Mouse (Mus musculus): ENCODE data around the gene Nup98. TPM values are rescaled to one million over a fixed set of nuclear protein-coding genes. Genes with fewer than 3 reads are reported as not detected.

Nup98 gene
- polyA plus RNA-seq, 1 experiment: 0.81 TPM

DNA sequence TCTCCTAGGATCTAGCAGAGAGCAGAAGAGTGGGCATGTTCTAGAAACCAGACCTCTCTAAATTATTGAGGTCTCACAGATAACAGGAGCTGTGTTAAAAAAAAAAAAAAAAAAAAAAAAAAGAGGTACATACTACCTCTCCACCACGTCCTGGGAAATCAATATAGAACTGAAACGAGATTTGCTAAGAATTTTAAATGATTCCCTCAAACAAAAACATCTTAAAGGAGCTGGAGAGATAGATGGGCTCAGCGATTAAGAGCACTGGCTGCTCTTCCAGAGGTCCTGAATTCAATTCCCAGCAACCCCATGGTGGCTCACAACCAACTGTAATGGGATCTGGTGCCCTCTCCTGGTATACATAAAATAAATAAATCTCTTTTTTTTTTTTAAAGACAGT is 1.1 kb upstream of the Nup98 start:
- H3K9me3 ChIP-seq: no peaks in the 10 kb centered on the region
- H3K36me3 ChIP-seq (replicated peaks; ENCODE audit: low read length): peaks cover 4% of the 10 kb centered on the region
- peak overlapping the region; percentile 98 for H3K4me3 ChIP-seq (replicated peaks)
- H3K4me1 ChIP-seq: peaks cover 49% of the 10 kb centered on the region
- no peak for TF ChIP-seq GATA1 (IDR thresholded peaks at IDR 0.05; ENCODE audit: borderline replicate concordance, low read length)
- no peak for TF ChIP-seq FLI1 (IDR thresholded peaks at IDR 0.05; ENCODE audit: low read length)
- no peaks in the 10 kb centered on the region for H3K27me3 ChIP-seq (replicated peaks)

DNA sequence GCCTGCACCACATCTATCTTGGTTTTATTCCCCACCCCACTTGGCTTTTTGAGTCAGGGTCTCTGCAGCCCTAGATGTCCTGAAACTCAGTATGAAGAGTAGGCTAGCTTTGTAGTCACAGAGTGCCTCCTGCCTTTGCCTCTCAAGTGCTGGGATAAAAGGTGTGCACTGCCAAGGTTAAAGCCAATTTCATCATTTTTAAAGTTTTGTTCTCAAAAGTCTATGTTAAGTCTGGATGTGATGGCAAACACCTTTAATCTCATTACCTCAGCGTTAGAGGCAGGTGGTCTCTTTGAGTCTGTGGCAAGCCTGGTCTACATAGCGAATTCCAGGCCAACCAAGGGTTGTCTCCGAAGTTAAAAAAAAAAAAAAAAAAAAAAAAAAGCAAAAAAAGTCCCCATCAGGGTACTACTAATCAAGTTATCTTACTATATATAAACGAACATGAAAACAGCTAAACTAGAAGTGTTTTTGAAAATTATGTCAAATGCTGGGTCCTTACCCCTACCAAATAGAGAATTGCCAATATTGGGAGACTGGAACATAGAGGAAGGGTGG is 1.1 kb downstream of the Nup98 start:
- Histone ChIP-seq H3K9me3 (no peaks in the 10 kb centered on the region), H3K4me3 (replicated peaks) (peak overlapping the region; percentile 98), H3K27me3 (replicated peaks) (no peaks in the 10 kb centered on the region), H3K36me3 (replicated peaks; ENCODE audit: low read length) (peaks cover 14% of the 10 kb centered on the region), H3K4me1 (peaks cover 55% of the 10 kb centered on the region)
- TF ChIP-seq FLI1 (IDR thresholded peaks at IDR 0.05; ENCODE audit: low read length) (no peak), GATA1 (IDR thresholded peaks at IDR 0.05; ENCODE audit: borderline replicate concordance, low read length) (no peak)

GRCm38 (mm10) chr7:102205646-102206045 is 4.3 kb downstream of the Nup98 start:
- H3K4me1 ChIP-seq: peaks cover 61% of the 10 kb centered on the region

GRCm38 (mm10) chr7:102204296-102204857 is 5.6 kb downstream of the Nup98 start:
- Histone ChIP-seq H3K4me3 (replicated peaks) (no peak overlapping the region), H3K9me3 (no peaks in the 10 kb centered on the region), H3K27me3 (replicated peaks) (no peaks in the 10 kb centered on the region), H3K36me3 (replicated peaks; ENCODE audit: low read length) (peaks cover 25% of the 10 kb centered on the region), H3K4me1 (peaks cover 63% of the 10 kb centered on the region)
- TF ChIP-seq FLI1 (IDR thresholded peaks at IDR 0.05; ENCODE audit: low read length) (no peak), GATA1 (IDR thresholded peaks at IDR 0.05; ENCODE audit: borderline replicate concordance, low read length) (no peak)

More at GRCm38 (mm10) chr7:102205646-102206045, 4.3 kb downstream of the Nup98 start:
- Histone ChIP-seq H3K36me3 (replicated peaks; ENCODE audit: low read length) (peaks cover 20% of the 10 kb centered on the region), H3K4me3 (replicated peaks) (no peak overlapping the region), H3K27me3 (replicated peaks) (no peaks in the 10 kb centered on the region), H3K9me3 (no peaks in the 10 kb centered on the region)
- TF ChIP-seq FLI1 (IDR thresholded peaks at IDR 0.05; ENCODE audit: low read length) (no peak), GATA1 (IDR thresholded peaks at IDR 0.05; ENCODE audit: borderline replicate concordance, low read length) (no peak)

DNA sequence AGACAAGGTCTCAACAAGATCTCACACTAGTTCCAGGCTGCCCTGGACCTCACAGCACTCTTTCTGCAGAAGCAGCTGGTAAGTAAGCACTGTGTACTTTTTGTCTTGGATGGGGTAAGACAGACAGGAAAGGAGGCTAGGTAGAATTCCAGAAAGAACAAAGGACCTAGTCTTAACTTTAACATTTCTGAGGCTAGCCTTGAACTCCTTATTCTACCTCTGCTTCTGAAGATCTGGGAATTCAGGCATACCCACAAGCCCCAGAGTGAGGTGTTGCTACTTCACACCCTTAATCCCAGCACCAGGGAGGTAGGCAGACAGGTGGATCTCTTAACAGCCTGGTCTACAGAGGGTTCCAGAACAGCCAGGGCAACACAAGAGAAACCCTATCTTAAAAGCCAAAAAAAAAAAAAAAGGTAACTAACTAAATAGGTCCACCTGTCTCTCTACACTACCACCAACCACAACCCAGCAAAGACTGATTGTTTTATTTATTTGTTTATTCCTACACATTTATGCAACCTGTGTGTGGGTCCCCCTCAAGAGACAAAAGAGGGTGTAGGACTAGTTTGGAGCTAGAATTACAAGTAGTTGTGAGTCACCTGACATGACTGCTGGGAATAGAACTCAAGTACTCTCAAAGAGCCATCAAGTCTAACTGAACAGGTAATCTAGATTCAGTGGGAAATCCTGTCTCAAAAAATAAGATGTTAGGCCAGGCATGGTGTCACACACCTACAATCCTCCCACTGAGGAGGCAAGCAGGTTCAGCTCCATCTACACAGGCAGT is 8.8 kb downstream of the Nup98 start:
- Histone ChIP-seq H3K9me3 (no peaks in the 10 kb centered on the region), H3K27me3 (replicated peaks) (no peaks in the 10 kb centered on the region), H3K36me3 (replicated peaks; ENCODE audit: low read length) (peaks cover 22% of the 10 kb centered on the region), H3K4me1 (peaks cover 54% of the 10 kb centered on the region), H3K4me3 (replicated peaks) (no peak overlapping the region)
- TF ChIP-seq GATA1 (IDR thresholded peaks at IDR 0.05; ENCODE audit: borderline replicate concordance, low read length) (no peak), FLI1 (IDR thresholded peaks at IDR 0.05; ENCODE audit: low read length) (no peak)

DNA sequence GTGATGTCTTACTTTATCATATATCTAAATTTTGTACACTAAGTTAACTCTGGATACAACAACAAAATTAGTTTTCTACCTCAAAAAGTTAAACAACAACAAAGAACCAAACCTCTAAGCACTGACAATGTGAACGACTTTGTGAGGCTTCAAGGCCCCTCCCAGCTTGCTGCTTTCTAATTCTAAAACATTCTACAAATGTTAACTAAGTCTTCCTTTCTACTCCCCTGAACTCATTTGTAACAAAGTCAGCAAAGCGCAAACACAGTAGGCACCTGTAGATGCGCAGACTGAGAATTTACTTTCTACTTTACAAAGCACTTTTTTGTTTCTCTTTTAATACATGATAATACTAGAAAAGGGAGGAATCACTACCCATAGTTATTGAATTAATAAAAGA is 9.4 kb downstream of the Nup98 start:
- TF ChIP-seq FLI1 (IDR thresholded peaks at IDR 0.05; ENCODE audit: low read length): no peak
- TF ChIP-seq GATA1 (IDR thresholded peaks at IDR 0.05; ENCODE audit: borderline replicate concordance, low read length): no peak
- Histone ChIP-seq H3K4me3 (replicated peaks) (no peak overlapping the region), H3K27me3 (replicated peaks) (no peaks in the 10 kb centered on the region), H3K4me1 (peaks cover 54% of the 10 kb centered on the region), H3K9me3 (no peaks in the 10 kb centered on the region), H3K36me3 (replicated peaks; ENCODE audit: low read length) (peaks cover 25% of the 10 kb centered on the region)

DNA sequence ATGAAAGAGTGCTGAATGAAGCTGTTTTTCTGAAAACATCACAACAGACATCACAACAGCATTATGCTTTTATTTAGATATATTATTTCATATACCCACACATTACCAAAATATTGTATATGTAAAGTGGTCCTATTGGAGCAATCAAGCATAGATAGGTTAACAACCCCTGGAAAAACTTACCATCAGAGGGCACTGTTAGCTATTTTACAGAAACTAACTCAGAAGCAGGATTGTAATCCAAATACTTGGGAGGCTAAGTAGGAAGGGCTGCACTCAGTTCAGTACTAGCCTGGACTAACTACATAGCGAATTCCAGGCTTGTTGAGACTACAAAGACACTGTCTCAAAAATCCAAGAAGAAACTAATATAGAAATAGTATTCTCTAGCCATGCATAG is 17.6 kb downstream of the Nup98 start:
- H3K27me3 ChIP-seq (replicated peaks): no peaks in the 10 kb centered on the region
- H3K9me3 ChIP-seq: no peaks in the 10 kb centered on the region
- TF ChIP-seq FLI1 (IDR thresholded peaks at IDR 0.05; ENCODE audit: low read length) (no peak), GATA1 (IDR thresholded peaks at IDR 0.05; ENCODE audit: borderline replicate concordance, low read length) (no peak)
- H3K4me3 ChIP-seq (replicated peaks): no peak overlapping the region
- H3K36me3 ChIP-seq (replicated peaks; ENCODE audit: low read length): peaks cover 81% of the 10 kb centered on the region
- H3K4me1 ChIP-seq: peaks cover 13% of the 10 kb centered on the region; the same call in 1 of the 2 replicates

DNA sequence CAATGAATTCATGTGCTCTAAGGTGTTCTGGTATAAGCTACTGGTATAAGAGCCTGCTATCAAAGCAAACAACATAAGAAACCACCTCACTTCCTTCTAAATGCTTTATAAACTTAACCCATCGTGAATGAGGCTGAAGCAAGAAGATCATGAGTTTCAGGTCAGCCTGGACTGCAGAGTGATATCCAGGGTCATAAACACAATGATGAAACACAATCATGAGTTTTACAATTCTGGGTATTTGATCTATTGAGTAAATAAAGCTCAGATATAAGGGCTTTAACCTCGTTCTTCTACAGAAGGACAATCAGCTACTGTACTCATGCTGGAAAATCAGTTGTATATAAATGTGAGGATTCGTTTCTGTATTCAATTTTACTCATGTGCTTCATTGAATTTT is 26.1 kb downstream of the Nup98 start:
- no peaks in the 10 kb centered on the region for H3K9me3 ChIP-seq
- TF ChIP-seq FLI1 (IDR thresholded peaks at IDR 0.05; ENCODE audit: low read length) (no peak), GATA1 (IDR thresholded peaks at IDR 0.05; ENCODE audit: borderline replicate concordance, low read length) (no peak)
- H3K27me3 ChIP-seq (replicated peaks): no peaks in the 10 kb centered on the region
- H3K4me1 ChIP-seq: no peaks in the 10 kb centered on the region
- H3K4me3 ChIP-seq (replicated peaks): no peak overlapping the region
- H3K36me3 ChIP-seq (replicated peaks; ENCODE audit: low read length): peaks cover 97% of the 10 kb centered on the region

DNA sequence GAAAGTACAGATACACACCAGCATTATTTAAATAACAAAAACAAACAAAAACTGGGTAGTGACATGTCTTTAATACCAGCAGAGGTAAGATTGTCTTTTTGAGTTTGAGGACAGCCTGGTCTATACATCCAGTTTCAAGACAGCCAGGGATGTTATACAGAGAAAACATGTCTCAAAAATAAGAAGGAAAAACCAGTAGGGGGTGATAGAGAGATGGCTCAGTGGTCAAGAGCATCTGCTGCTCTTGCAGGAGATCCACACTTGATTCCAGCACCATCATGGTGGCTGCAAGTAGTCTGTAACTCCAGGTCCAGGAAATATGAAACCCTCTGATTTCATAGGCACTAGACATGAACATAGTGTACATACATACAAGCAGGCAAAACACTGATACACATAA is 39.7 kb downstream of the Nup98 start:
- Histone ChIP-seq H3K27me3 (replicated peaks) (no peaks in the 10 kb centered on the region), H3K36me3 (replicated peaks; ENCODE audit: low read length) (peaks cover 71% of the 10 kb centered on the region), H3K9me3 (no peaks in the 10 kb centered on the region), H3K4me1 (peaks cover 13% of the 10 kb centered on the region), H3K4me3 (replicated peaks) (no peak overlapping the region)
- no peak for TF ChIP-seq FLI1 (IDR thresholded peaks at IDR 0.05; ENCODE audit: low read length)
- TF ChIP-seq GATA1 (IDR thresholded peaks at IDR 0.05; ENCODE audit: borderline replicate concordance, low read length): no peak

- H3K27me3 ChIP-seq (replicated peaks): no peaks in the 10 kb centered on the region
- H3K36me3 ChIP-seq (replicated peaks; ENCODE audit: low read length): peaks cover 92% of the 10 kb centered on the region
- TF ChIP-seq GATA1 (IDR thresholded peaks at IDR 0.05; ENCODE audit: borderline replicate concordance, low read length): no peak
- TF ChIP-seq FLI1 (IDR thresholded peaks at IDR 0.05; ENCODE audit: low read length): no peak
- H3K9me3 ChIP-seq: no peaks in the 10 kb centered on the region
- H3K4me3 ChIP-seq (replicated peaks): no peak overlapping the region
- no peaks in the 10 kb centered on the region for H3K4me1 ChIP-seq
These were observed 56.3 kb downstream of the Nup98 start for GRCm38 (mm10) chr7:102153691-102154090.

Data from megakaryocyte, embryonic 14.5 days (primary cell).